Mouse (Mus musculus) brain, embryonic 14.5 days (tissue): Measurements from ENCODE around the gene Nab1.

Experiments used
- CTCF ChIP-seq: fragments of 200-500 bp; IDR thresholded peaks from 2 replicates; pipeline ENCODE4 v1.5.1; 2012; ENCODE audit warnings: inconsistent platforms, mild to moderate bottlenecking, moderate library complexity, borderline replicate concordance; ENCODE audit not compliant: insufficient read depth, insufficient read length; ENCODE audit errors: extremely low read depth
- POLR2A ChIP-seq: fragments of 200-500 bp; IDR thresholded peaks from 2 replicates; pipeline ENCODE4 v1.6.1; 2012; ENCODE audit warnings: mild to moderate bottlenecking, inconsistent platforms, borderline replicate concordance; ENCODE audit not compliant: poor library complexity, insufficient read depth, insufficient read length, severe bottlenecking; ENCODE audit errors: extremely low read depth

GRCm38 (mm10) chr1:52465830-52466229 lies 34.6 kb downstream of the Nab1 start:
- no peak for TF ChIP-seq CTCF
- TF ChIP-seq POLR2A, result no peak
